Mouse (Mus musculus): Measurements from ENCODE around the gene Adam26b.
"Not testable (repeated sequence)": the region's sequence is repeated elsewhere in the genome, so short reads cannot be mapped to it uniquely, and the experiment has no call there.

Adam26b gene

GRCm38 (mm10) chr8:43528006-43528405, at the start of gene Adam26b:
Gene Adam26b, minus strand, starts transcription at chr8:43528106.
- DNase-seq (ENCODE audit: inconsistent ontology term): not testable (repeated sequence)

DNA sequence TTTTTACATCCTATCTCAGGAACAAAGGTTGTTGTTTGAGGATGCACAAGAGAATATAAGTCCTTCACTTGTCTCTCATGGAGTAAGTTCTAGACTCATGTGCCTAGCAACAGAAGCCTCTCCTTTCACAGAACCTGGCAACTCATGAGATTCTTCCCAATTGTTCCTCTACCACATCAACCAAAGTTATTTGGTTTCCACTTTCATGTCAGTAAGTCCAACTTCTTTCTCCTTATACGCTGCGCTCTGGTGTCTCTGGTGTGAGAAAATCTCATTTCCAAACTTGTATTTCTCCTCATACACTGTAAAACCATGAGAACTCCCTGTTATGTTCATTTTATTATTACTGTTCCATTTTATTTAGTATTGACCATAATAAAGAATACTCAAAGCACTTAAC, 48.7 kb upstream of the Adam26b start, which contains the start of gene Adam26a:
Adam26a (minus strand) TSS at position 101 of the 400 bp plus-strand sequence.
- not testable (repeated sequence) for DNase-seq (ENCODE audit: inconsistent ontology term)

All from Muller cell, postnatal 12 days (primary cell).